Mouse (Mus musculus) spleen, adult 2 months (tissue): ENCODE measurements around the gene Msantd2. TPM values are rescaled to one million over a fixed set of nuclear protein-coding genes. Genes with fewer than 3 reads are reported as not detected.
A peak's percentile ranks its signal among the peaks of the same experiment; 100 is the strongest.

Source experiments
- DNase-seq, 2 experiments: peaks; one replicate each; pipeline versions ENCODE4 v3.0.0 to v3.0.0-alpha.2; 2012 to 2021; ENCODE audit warnings: low spot score in 2 of 2, low read depth in 1 of 2
- H3K27ac ChIP-seq: fragments of 200-500 bp; 2 replicates; pipeline ENCODE4 v1.5.1; 2012; ENCODE audit warnings: low read length, inconsistent platforms; ENCODE audit not compliant: insufficient read depth
- H3K27me3 ChIP-seq: fragments of 200-500 bp; 2 replicates; pipeline ENCODE4 v1.6.1; 2012; ENCODE audit warnings: mild to moderate bottlenecking, moderate library complexity, low read length, inconsistent platforms; ENCODE audit not compliant: control insufficient read depth, insufficient read depth
- H3K36me3 ChIP-seq: fragments of 200-500 bp; 2 replicates; pipeline ENCODE4 v1.6.1; 2012; ENCODE audit warnings: mild to moderate bottlenecking, low read length, inconsistent platforms; ENCODE audit not compliant: control insufficient read depth, insufficient read depth
- H3K4me1 ChIP-seq: fragments of 200-500 bp; 2 replicates; pipeline ENCODE4 v1.6.1; 2011; ENCODE audit warnings: inconsistent platforms; ENCODE audit not compliant: control insufficient read depth, insufficient read depth, insufficient read length
- H3K4me3 ChIP-seq: fragments of 200-500 bp; 2 replicates; pipeline ENCODE4 v1.5.1; 2011; ENCODE audit warnings: mild to moderate bottlenecking, inconsistent platforms; ENCODE audit not compliant: insufficient read depth, insufficient read length; ENCODE audit errors: extremely low read depth
- CTCF ChIP-seq: fragments of 200-500 bp; IDR thresholded peaks from 2 replicates; pipeline ENCODE4 v1.5.1; 2011; ENCODE audit warnings: mild to moderate bottlenecking, inconsistent platforms; ENCODE audit not compliant: insufficient read depth, insufficient read length, insufficient replicate concordance; ENCODE audit errors: extremely low read depth
- POLR2A ChIP-seq: fragments of 200-500 bp; IDR thresholded peaks from 2 replicates; pipeline ENCODE4 v1.6.1; 2011; ENCODE audit warnings: low read depth, low read length, inconsistent platforms
- WGBS: fragments of 180-500 bp; shearing (Covaris S2); methylation state at CpG from one replicate; pipeline ENCODE4 v1.1.7; 2018; 5-methylcytosine and 5-hydroxymethylcytosine counted together
- polyA plus RNA-seq: library from polyadenylated mRNA; depleted of rRNA; stranded (reverse); fragments of >200 nt; gene quantifications from 2 replicates; pipeline ENCODE4 v1.2.3, GENCODE M21; 2012

Gene Msantd2
- polyA plus RNA-seq, 1 experiment = 18.6 TPM

- 97% methylated on average over 1 of the region's 1 CpGs for WGBS
- peaks cover 34% of the 10 kb centered on the region for H3K27me3 ChIP-seq
- no peak overlapping the region for H3K4me3 ChIP-seq
- no peaks in the 10 kb centered on the region for H3K36me3 ChIP-seq
- DNase-seq = no peak
- peaks cover 8% of the 10 kb centered on the region; the same call in 1 of the 2 replicates for H3K4me1 ChIP-seq
- no peak overlapping the region for H3K27ac ChIP-seq
- TF ChIP-seq POLR2A (no peak), CTCF (no peak)
These were observed 32.0 kb upstream of the Msantd2 start for GRCm38 (mm10) chr9:37457151-37457550.

- WGBS = 8% methylated on average over 9 of the region's 9 CpGs
- no peak for DNase-seq
- no peak for TF ChIP-seq CTCF
- TF ChIP-seq POLR2A = no peak
- Histone ChIP-seq H3K4me3 (no peak overlapping the region), H3K27ac (no peak overlapping the region), H3K27me3 (peaks cover 30% of the 10 kb centered on the region), H3K4me1 (peaks cover 8% of the 10 kb centered on the region; the same call in 1 of the 2 replicates), H3K36me3 (no peaks in the 10 kb centered on the region)
These were observed 29.5 kb upstream of the Msantd2 start for GRCm38 (mm10) chr9:37459665-37460042.

GRCm38 (mm10) chr9:37460043-37460960, 28.8 kb upstream of the Msantd2 start:
- 1% methylated on average over 81 of the region's 81 CpGs for WGBS
- Histone ChIP-seq H3K36me3 (no peaks in the 10 kb centered on the region), H3K4me1 (peaks cover 8% of the 10 kb centered on the region; the same call in 1 of the 2 replicates), H3K27ac (no peak overlapping the region), H3K27me3 (peaks cover 30% of the 10 kb centered on the region), H3K4me3 (peak overlapping the region; percentile 48)
- peak in 1 of 2 experiments; percentile 17 for DNase-seq
- TF ChIP-seq POLR2A (no peak), CTCF (no peak)

GRCm38 (mm10) chr9:37460961-37461340, 28.2 kb upstream of the Msantd2 start:
- Histone ChIP-seq H3K27me3 (peaks cover 26% of the 10 kb centered on the region), H3K27ac (no peak overlapping the region), H3K4me3 (peak overlapping the region; percentile 48; the same call in 1 of the 2 replicates), H3K36me3 (no peaks in the 10 kb centered on the region), H3K4me1 (peaks cover 8% of the 10 kb centered on the region; the same call in 1 of the 2 replicates)
- TF ChIP-seq CTCF (no peak), POLR2A (no peak)
- no peak for DNase-seq
- 11% methylated on average over 5 of the region's 5 CpGs for WGBS

GRCm38 (mm10) chr9:37461571-37461970, 27.5 kb upstream of the Msantd2 start:
- no peak for DNase-seq
- peaks cover 25% of the 10 kb centered on the region for H3K27me3 ChIP-seq
- WGBS = 16% methylated on average over 3 of the region's 3 CpGs
- TF ChIP-seq POLR2A (no peak), CTCF (no peak)
- no peak overlapping the region for H3K27ac ChIP-seq
- no peaks in the 10 kb centered on the region for H3K36me3 ChIP-seq
- no peak overlapping the region for H3K4me3 ChIP-seq
- H3K4me1 ChIP-seq = peaks cover 8% of the 10 kb centered on the region; the same call in 1 of the 2 replicates

GRCm38 (mm10) chr9:37462764-37463163, 26.4 kb upstream of the Msantd2 start:
- TF ChIP-seq POLR2A (no peak), CTCF (peak; percentile 32; the same call in 1 of the 2 replicates)
- Histone ChIP-seq H3K4me1 (peaks cover 8% of the 10 kb centered on the region; the same call in 1 of the 2 replicates), H3K4me3 (no peak overlapping the region), H3K27me3 (peaks cover 22% of the 10 kb centered on the region), H3K27ac (no peak overlapping the region), H3K36me3 (no peaks in the 10 kb centered on the region)
- peak; percentile 15 to 37 for DNase-seq
- WGBS = 34% methylated on average over 7 of the region's 7 CpGs

GRCm38 (mm10) chr9:37473611-37474125, 15.5 kb upstream of the Msantd2 start:
- no peaks in the 10 kb centered on the region for H3K27me3 ChIP-seq
- H3K4me1 ChIP-seq = no peaks in the 10 kb centered on the region
- no peaks in the 10 kb centered on the region for H3K36me3 ChIP-seq
- no peak for DNase-seq
- TF ChIP-seq POLR2A (no peak), CTCF (no peak)
- H3K4me3 ChIP-seq = no peak overlapping the region
- no peak overlapping the region for H3K27ac ChIP-seq
- WGBS = 76% methylated on average over 3 of the region's 3 CpGs
